Mouse (Mus musculus) testis, adult 10 weeks (tissue): Measurements from ENCODE around the gene Tbc1d9. TPM values are rescaled to one million over a fixed set of nuclear protein-coding genes. Genes with fewer than 3 reads are reported as not detected.

Source experiments
- polyA plus RNA-seq: library from polyadenylated mRNA; stranded (reverse); fragments of 350-450 nt; fragmentation: Illumina TruSeq; extraction: RNeasy Lipid Tissue Mini Kit (QIAGEN cat#74804); gene quantifications from one replicate; pipeline ENCODE4 v1.2.3, GENCODE M21; 2014; ENCODE audit warnings: low read depth, low replicate concordance

The Tbc1d9 gene
- 13.0 TPM for polyA plus RNA-seq

GRCm38 (mm10) chr8:83165235-83165930, at the start of gene Tbc1d9:
TSS of gene Tbc1d9 (plus strand) at chr8:83165352.

DNA sequence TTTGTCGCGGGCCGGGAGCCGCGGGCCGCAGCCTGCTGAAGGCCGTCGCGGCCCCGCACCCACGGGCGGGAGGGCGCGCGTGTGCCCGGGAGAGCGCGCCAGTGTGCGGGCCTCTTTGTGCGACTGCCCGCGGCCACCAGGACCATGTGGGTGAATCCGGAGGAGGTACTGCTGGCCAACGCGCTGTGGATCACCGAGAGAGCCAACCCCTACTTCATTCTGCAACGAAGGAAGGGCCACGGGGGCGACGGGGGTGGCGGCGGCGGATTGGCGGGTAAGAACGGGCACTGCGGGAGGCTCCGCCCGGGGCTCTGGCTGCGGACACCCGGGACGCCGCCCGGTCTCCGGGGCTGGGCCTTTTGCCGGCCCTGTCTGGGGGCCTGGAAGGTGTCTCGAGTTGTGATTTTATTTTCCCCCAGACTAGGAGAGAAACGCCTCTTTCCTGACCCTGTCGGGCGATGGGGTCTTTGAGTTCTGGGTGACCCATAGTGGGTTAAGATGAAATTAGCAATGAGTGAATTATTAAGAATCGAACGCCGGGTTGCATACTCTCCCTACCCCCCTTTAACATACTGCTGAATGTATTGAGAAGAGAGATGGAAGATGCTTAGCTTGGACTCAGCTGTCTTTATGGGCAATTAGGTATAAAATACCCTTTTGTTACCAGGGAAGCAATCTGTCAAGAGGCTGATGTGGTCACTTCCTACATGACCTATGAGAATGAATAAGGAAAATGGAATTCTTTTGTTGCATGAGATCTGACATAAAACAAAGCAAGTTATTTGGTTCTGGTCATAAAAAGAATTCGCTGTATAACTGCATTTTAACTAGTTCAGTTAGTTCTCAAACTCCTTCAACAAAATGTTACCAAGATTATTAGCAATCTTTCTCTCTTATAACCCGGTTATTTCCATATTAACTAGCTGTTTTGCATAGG, 1.0 kb downstream of the Tbc1d9 start, which contains the start of gene Gm10645:
Gene Gm10645, minus strand, starts transcription at position 240 of the 937 bp plus-strand sequence.

GRCm38 (mm10) chr8:83290176-83290575, 125.0 kb downstream of the Tbc1d9 start, which contains the start of gene Ucp1:
TSS of gene Ucp1 (plus strand) at chr8:83290352.

Other genes with a start within 250 kb of the Tbc1d9 start
- not detected for gene Gm10645, start 818 bp downstream of the Tbc1d9 start, polyA plus RNA-seq
- not detected for gene Ucp1, start 125.0 kb downstream of the Tbc1d9 start, polyA plus RNA-seq
- 18.7 TPM for gene Elmod2, start 167.1 kb downstream of the Tbc1d9 start, polyA plus RNA-seq
- 285 TPM for gene Mgat4d, start 183.1 kb downstream of the Tbc1d9 start, polyA plus RNA-seq
- 998 TPM for gene Clgn, start 224.5 kb downstream of the Tbc1d9 start, polyA plus RNA-seq